Mouse (Mus musculus) thymus, postnatal 36 days (tissue): ENCODE measurements around the gene Olfr1109.

Source experiments
- DNase-seq, 2 experiments: peaks; one replicate each; pipeline ENCODE4 v3.0.0; 2022; ENCODE audit warnings: mixed read lengths in 2 of 2

Olfr1109 gene

GRCm38 (mm10) chr2:87095908-87096307 is at the start of gene Olfr1109:
Olfr1109 (minus strand) TSS chr2:87096008.
- no peak for DNase-seq

- no peak for DNase-seq
Measured at GRCm38 (mm10) chr2:87140200-87140599, 44.4 kb upstream of the Olfr1109 start, which contains the start of gene Olfr1110. Olfr1110 (minus strand) TSS chr2:87140300.

GRCm38 (mm10) chr2:87114467-87114866 is 18.7 kb upstream of the Olfr1109 start, which contains the start of gene Olfr259:
Olfr259 (minus strand) TSS chr2:87114567.
- DNase-seq: no peak

GRCm38 (mm10) chr2:87075717-87076116 is 20.1 kb downstream of the Olfr1109 start, which contains the start of gene Olfr1107:
Olfr1107 (minus strand) TSS chr2:87075817.
- no peak for DNase-seq

GRCm38 (mm10) chr2:87052173-87052572 is 43.6 kb downstream of the Olfr1109 start, which contains the start of gene Olfr1106:
Olfr1106 (minus strand) TSS chr2:87052273.
- no peak for DNase-seq
